Mouse (Mus musculus): Measurements from ENCODE around the gene 9930111J21Rik1. TPM values are rescaled to one million over a fixed set of nuclear protein-coding genes. Genes with fewer than 3 reads are reported as not detected.
"Not testable (repeated sequence)": the region's sequence is repeated elsewhere in the genome, so short reads cannot be mapped to it uniquely, and the experiment has no call there.

The 9930111J21Rik1 gene
- polyA plus RNA-seq, 1 experiment from 2014 or later = 0.12 TPM

- not testable (repeated sequence) for H3K27ac ChIP-seq (replicated peaks; ENCODE audit: low read depth, low read length); H3K4me1 ChIP-seq (ENCODE audit: control insufficient read depth, insufficient read depth, low read length); ATAC-seq (ENCODE audit: insufficient number of reproducible peaks, low FRiP score, low TSS enrichment, low read depth); H3K4me3 ChIP-seq (ENCODE audit: low read depth, low read length); H3K27me3 ChIP-seq (ENCODE audit: control insufficient read depth, insufficient read depth, low read length); H3K4me2 ChIP-seq (ENCODE audit: low read depth, severe bottlenecking); DNase-seq (ENCODE audit: low spot score); H3K36me3 ChIP-seq (ENCODE audit: control insufficient read depth, insufficient read depth, low read length); H3K9me3 ChIP-seq (ENCODE audit: control insufficient read depth, low read length); H3K9ac ChIP-seq (ENCODE audit: low read length)
- 75% methylated on average over 1 of the region's 1 CpGs for WGBS
These were observed 45.3 kb downstream of the 9930111J21Rik1 start for GRCm38 (mm10) chr11:48933923-48934322.

- H3K4me1 ChIP-seq (ENCODE audit: control insufficient read depth, insufficient read depth, low read length); H3K27ac ChIP-seq (replicated peaks; ENCODE audit: low read depth, low read length); H3K36me3 ChIP-seq (ENCODE audit: control insufficient read depth, insufficient read depth, low read length); H3K9ac ChIP-seq (ENCODE audit: low read length); H3K27me3 ChIP-seq (ENCODE audit: control insufficient read depth, insufficient read depth, low read length); H3K4me3 ChIP-seq (ENCODE audit: low read depth, low read length); H3K9me3 ChIP-seq (ENCODE audit: control insufficient read depth, low read length); DNase-seq (ENCODE audit: low spot score); H3K4me2 ChIP-seq (ENCODE audit: low read depth, severe bottlenecking); ATAC-seq (ENCODE audit: insufficient number of reproducible peaks, low FRiP score, low TSS enrichment, low read depth): not testable (repeated sequence)
- WGBS = 78% methylated on average over 1 of the region's 1 CpGs
These were observed 45.8 kb downstream of the 9930111J21Rik1 start for GRCm38 (mm10) chr11:48933422-48933821.

DNA sequence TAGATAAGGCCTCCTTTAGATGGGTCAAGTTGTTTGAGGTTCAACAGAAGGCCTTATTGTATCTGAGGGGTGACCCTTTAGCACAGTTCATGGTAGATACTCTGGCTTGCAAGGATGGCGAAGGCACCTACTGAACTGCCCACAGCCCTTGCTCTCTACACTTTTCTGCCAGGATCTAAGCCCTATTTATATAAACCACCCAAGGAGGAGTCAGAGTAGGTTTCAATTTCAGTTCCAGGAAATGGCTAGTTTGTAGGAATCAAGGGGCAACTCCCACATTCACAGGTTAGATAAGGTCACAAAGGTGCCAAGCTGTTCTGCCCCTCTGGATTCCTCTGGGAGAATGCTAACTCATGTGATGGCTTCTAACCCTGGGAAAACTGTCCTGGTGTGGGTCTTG lies 51.1 kb downstream of the 9930111J21Rik1 start:
- H3K27me3 ChIP-seq (ENCODE audit: control insufficient read depth, insufficient read depth, low read length); H3K27ac ChIP-seq (replicated peaks; ENCODE audit: low read depth, low read length); H3K9ac ChIP-seq (ENCODE audit: low read length); H3K4me1 ChIP-seq (ENCODE audit: control insufficient read depth, insufficient read depth, low read length); H3K4me3 ChIP-seq (ENCODE audit: low read depth, low read length); H3K4me2 ChIP-seq (ENCODE audit: low read depth, severe bottlenecking); ATAC-seq (ENCODE audit: insufficient number of reproducible peaks, low FRiP score, low TSS enrichment, low read depth); H3K36me3 ChIP-seq (ENCODE audit: control insufficient read depth, insufficient read depth, low read length); H3K9me3 ChIP-seq (ENCODE audit: control insufficient read depth, low read length); DNase-seq (ENCODE audit: low spot score): not testable (repeated sequence)
- WGBS = 91% methylated on average over 1 of the region's 1 CpGs

DNA sequence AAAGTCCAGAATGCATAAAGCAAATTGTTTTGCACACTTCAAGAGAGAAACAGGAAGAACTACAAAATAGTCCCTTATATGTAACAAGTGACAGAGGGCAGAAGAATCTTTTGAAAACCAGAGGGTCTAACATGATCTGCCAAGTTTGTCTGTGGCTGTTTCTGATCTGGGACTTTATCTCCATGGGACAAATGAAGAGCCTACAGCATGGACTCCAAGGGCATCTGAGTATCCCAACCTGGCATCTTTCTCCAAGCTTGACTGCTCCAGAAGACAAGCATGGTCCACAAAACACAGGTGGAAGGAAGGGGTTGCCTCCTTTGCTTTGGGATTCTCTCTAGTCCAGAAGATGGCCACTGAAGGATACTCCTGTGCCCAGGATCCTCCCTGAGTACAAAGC lies 52.8 kb downstream of the 9930111J21Rik1 start:
- not testable (repeated sequence) for H3K4me2 ChIP-seq (ENCODE audit: low read depth, severe bottlenecking); ATAC-seq (ENCODE audit: insufficient number of reproducible peaks, low FRiP score, low TSS enrichment, low read depth); H3K27ac ChIP-seq (replicated peaks; ENCODE audit: low read depth, low read length); H3K36me3 ChIP-seq (ENCODE audit: control insufficient read depth, insufficient read depth, low read length); H3K27me3 ChIP-seq (ENCODE audit: control insufficient read depth, insufficient read depth, low read length); H3K4me1 ChIP-seq (ENCODE audit: control insufficient read depth, insufficient read depth, low read length); DNase-seq (ENCODE audit: low spot score); H3K9ac ChIP-seq (ENCODE audit: low read length); H3K4me3 ChIP-seq (ENCODE audit: low read depth, low read length); H3K9me3 ChIP-seq (ENCODE audit: control insufficient read depth, low read length)

GRCm38 (mm10) chr11:48923818-48924217 lies 55.4 kb downstream of the 9930111J21Rik1 start:
- H3K4me2 ChIP-seq (ENCODE audit: low read depth, severe bottlenecking); DNase-seq (ENCODE audit: low spot score); H3K36me3 ChIP-seq (ENCODE audit: control insufficient read depth, insufficient read depth, low read length); H3K27me3 ChIP-seq (ENCODE audit: control insufficient read depth, insufficient read depth, low read length); H3K9me3 ChIP-seq (ENCODE audit: control insufficient read depth, low read length); H3K9ac ChIP-seq (ENCODE audit: low read length); ATAC-seq (ENCODE audit: insufficient number of reproducible peaks, low FRiP score, low TSS enrichment, low read depth); H3K4me3 ChIP-seq (ENCODE audit: low read depth, low read length); H3K4me1 ChIP-seq (ENCODE audit: control insufficient read depth, insufficient read depth, low read length); H3K27ac ChIP-seq (replicated peaks; ENCODE audit: low read depth, low read length): not testable (repeated sequence)
- whole genome bisulfite sequencing = 88% methylated on average over 5 of the region's 5 CpGs

DNA sequence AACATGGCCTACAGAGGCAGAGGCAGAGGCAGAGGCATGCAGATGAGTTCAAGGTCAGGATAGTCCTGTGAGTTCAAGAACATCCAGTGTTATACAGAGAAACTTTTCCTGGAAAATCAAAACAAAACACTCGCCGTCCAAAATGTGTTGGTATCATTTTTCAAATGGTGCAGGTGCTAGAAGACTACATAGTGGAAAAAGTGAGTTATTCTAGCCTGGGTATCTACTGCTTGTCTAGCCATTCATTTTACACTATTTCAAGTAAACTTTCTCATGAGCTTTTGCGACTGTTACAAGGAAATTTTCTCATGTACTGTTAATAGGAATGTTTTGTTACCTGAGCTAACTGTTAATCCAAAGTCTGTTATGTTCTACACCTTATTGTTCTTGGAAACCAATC lies 60.8 kb downstream of the 9930111J21Rik1 start:
- Histone ChIP-seq H3K36me3 (ENCODE audit: control insufficient read depth, insufficient read depth, low read length) (no peaks in the 10 kb centered on the region), H3K27ac (replicated peaks; ENCODE audit: low read depth, low read length) (no peak overlapping the region), H3K4me2 (ENCODE audit: low read depth, severe bottlenecking) (no peak overlapping the region), H3K27me3 (ENCODE audit: control insufficient read depth, insufficient read depth, low read length) (no peaks in the 10 kb centered on the region), H3K9ac (ENCODE audit: low read length) (no peak overlapping the region), H3K4me3 (ENCODE audit: low read depth, low read length) (no peak overlapping the region), H3K9me3 (ENCODE audit: control insufficient read depth, low read length) (no peaks in the 10 kb centered on the region), H3K4me1 (ENCODE audit: control insufficient read depth, insufficient read depth, low read length) (no peaks in the 10 kb centered on the region)
- no peak for DNase-seq (ENCODE audit: low spot score)
- ATAC-seq (ENCODE audit: insufficient number of reproducible peaks, low FRiP score, low TSS enrichment, low read depth) = no peak
- 88% methylated on average over 3 of the region's 3 CpGs for WGBS

DNA sequence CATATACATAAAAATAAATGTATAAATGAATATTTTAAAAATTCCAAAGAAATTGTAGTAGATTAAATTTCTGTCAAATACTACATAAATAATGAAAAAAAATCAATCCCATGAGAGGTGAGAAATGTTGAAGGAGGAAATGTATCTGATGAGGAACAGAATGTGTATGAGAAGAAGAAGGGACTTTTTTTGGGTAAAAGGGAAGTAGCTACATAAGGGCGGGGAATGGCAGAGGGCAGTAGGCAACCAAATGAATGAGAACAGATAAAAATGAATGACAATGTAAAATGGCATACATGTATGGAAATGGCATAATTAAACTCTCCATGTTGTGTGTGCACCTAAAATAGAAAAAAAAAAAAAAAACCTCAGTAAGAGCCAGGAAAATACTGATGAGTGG lies 65.6 kb downstream of the 9930111J21Rik1 start:
- Histone ChIP-seq H3K9me3 (ENCODE audit: control insufficient read depth, low read length) (no peaks in the 10 kb centered on the region), H3K27ac (replicated peaks; ENCODE audit: low read depth, low read length) (no peak overlapping the region), H3K4me3 (ENCODE audit: low read depth, low read length) (no peak overlapping the region), H3K27me3 (ENCODE audit: control insufficient read depth, insufficient read depth, low read length) (no peaks in the 10 kb centered on the region), H3K36me3 (ENCODE audit: control insufficient read depth, insufficient read depth, low read length) (no peaks in the 10 kb centered on the region), H3K4me1 (ENCODE audit: control insufficient read depth, insufficient read depth, low read length) (no peaks in the 10 kb centered on the region), H3K9ac (ENCODE audit: low read length) (no peak overlapping the region), H3K4me2 (ENCODE audit: low read depth, severe bottlenecking) (no peak overlapping the region)
- no peak for ATAC-seq (ENCODE audit: insufficient number of reproducible peaks, low FRiP score, low TSS enrichment, low read depth)
- DNase-seq (ENCODE audit: low spot score) = no peak
- WGBS = 97% methylated on average over 1 of the region's 1 CpGs

- Histone ChIP-seq H3K27me3 (ENCODE audit: control insufficient read depth, insufficient read depth, low read length) (no peaks in the 10 kb centered on the region), H3K4me3 (ENCODE audit: low read depth, low read length) (no peak overlapping the region), H3K4me2 (ENCODE audit: low read depth, severe bottlenecking) (no peak overlapping the region), H3K36me3 (ENCODE audit: control insufficient read depth, insufficient read depth, low read length) (no peaks in the 10 kb centered on the region), H3K4me1 (ENCODE audit: control insufficient read depth, insufficient read depth, low read length) (no peaks in the 10 kb centered on the region), H3K27ac (replicated peaks; ENCODE audit: low read depth, low read length) (no peak overlapping the region), H3K9ac (ENCODE audit: low read length) (no peak overlapping the region), H3K9me3 (ENCODE audit: control insufficient read depth, low read length) (no peaks in the 10 kb centered on the region)
- 82% methylated on average over 1 of the region's 1 CpGs for WGBS
- ATAC-seq (ENCODE audit: insufficient number of reproducible peaks, low FRiP score, low TSS enrichment, low read depth) (no peak), DNase-seq (ENCODE audit: low spot score) (no peak)
These were observed 70.7 kb downstream of the 9930111J21Rik1 start for GRCm38 (mm10) chr11:48908459-48908858.

- Histone ChIP-seq H3K4me1 (ENCODE audit: control insufficient read depth, insufficient read depth, low read length) (no peaks in the 10 kb centered on the region), H3K27me3 (ENCODE audit: control insufficient read depth, insufficient read depth, low read length) (no peaks in the 10 kb centered on the region), H3K36me3 (ENCODE audit: control insufficient read depth, insufficient read depth, low read length) (no peaks in the 10 kb centered on the region), H3K4me3 (ENCODE audit: low read depth, low read length) (no peak within 1 kb of the TSS), H3K9me3 (ENCODE audit: control insufficient read depth, low read length) (no peaks in the 10 kb centered on the region), H3K27ac (replicated peaks; ENCODE audit: low read depth, low read length) (no peak within 1 kb of the TSS), H3K9ac (ENCODE audit: low read length) (no peak within 1 kb of the TSS), H3K4me2 (ENCODE audit: low read depth, severe bottlenecking) (no peak within 1 kb of the TSS)
- 81% methylated on average over 2 of the region's 2 CpGs for WGBS
- DNase-seq (ENCODE audit: low spot score) = no peak
- ATAC-seq (ENCODE audit: insufficient number of reproducible peaks, low FRiP score, low TSS enrichment, low read depth) = no peak
These were observed 77.2 kb downstream of the 9930111J21Rik1 start, which contains the start of gene Gm5431 for GRCm38 (mm10) chr11:48902021-48902420. TSS of gene Gm5431 (minus strand) at chr11:48902214.
